Mouse (Mus musculus) forebrain, embryonic 12.5 days (tissue): Measurements from ENCODE around the gene Dagla. TPM values are rescaled to one million over a fixed set of nuclear protein-coding genes. Genes with fewer than 3 reads are reported as not detected.
A peak's percentile ranks its signal among the peaks of the same experiment; 100 is the strongest.

Experiments used
- ATAC-seq: fragments of 200-750 bp; cut with Nextera tagmentation; 2 replicates; pipeline ENCODE4 v1.8.0; 2017; ENCODE audit warnings: moderate TSS enrichment; ENCODE audit not compliant: low FRiP score
- H3K27ac ChIP-seq: fragments of 300-500 bp; sonication (generic); 2 replicates; pipeline ENCODE4 v1.5.1; 2016; ENCODE audit warnings: mild to moderate bottlenecking
- H3K27me3 ChIP-seq: fragments of 300-500 bp; sonication (generic); 2 replicates; pipeline ENCODE4 v1.6.1; 2016; ENCODE audit warnings: mild to moderate bottlenecking
- H3K36me3 ChIP-seq: fragments of 300-500 bp; sonication (generic); replicated peaks from 2 replicates; pipeline ENCODE4 v1.6.1; 2016; ENCODE audit warnings: mild to moderate bottlenecking
- H3K4me1 ChIP-seq: fragments of 300-500 bp; sonication (generic); 2 replicates; pipeline ENCODE4 v1.6.1; 2016
- H3K4me2 ChIP-seq: fragments of 300-500 bp; sonication (generic); 2 replicates; pipeline ENCODE4 v1.6.1; 2016; ENCODE audit warnings: mild to moderate bottlenecking, moderate library complexity
- H3K4me3 ChIP-seq: fragments of 300-500 bp; sonication (generic); replicated peaks from 2 replicates; pipeline ENCODE4 v1.5.1; 2016; ENCODE audit warnings: mild to moderate bottlenecking
- H3K9ac ChIP-seq: fragments of 300-500 bp; sonication (generic); 2 replicates; pipeline ENCODE4 v1.6.1; 2016; ENCODE audit warnings: mild to moderate bottlenecking
- H3K9me3 ChIP-seq: fragments of 300-500 bp; sonication (generic); 2 replicates; pipeline ENCODE4 v1.6.1; 2016
- WGBS: fragments of 180-500 bp; shearing (Covaris S2); methylation state at CpG from one replicate; pipeline ENCODE4 v1.1.7; 2016; 5-methylcytosine and 5-hydroxymethylcytosine counted together
- polyA plus RNA-seq: library from polyadenylated mRNA; unstranded; fragments of >200 nt; fragmentation: Nextera tagmentation; extraction: Ambion mirVana; gene quantifications from 2 replicates; pipeline ENCODE4 v1.2.1, GENCODE M21; 2016

The Dagla gene
- polyA plus RNA-seq, 1 experiment from 2014 or later, result 3.6 TPM

GRCm38 (mm10) chr19:10290153-10290945 is 14.3 kb downstream of the Dagla start:
- no peaks in the 10 kb centered on the region for H3K9me3 ChIP-seq
- ATAC-seq, result no peak
- no peak overlapping the region for H3K27ac ChIP-seq
- no peaks in the 10 kb centered on the region for H3K36me3 ChIP-seq
- no peak overlapping the region for H3K4me3 ChIP-seq
- H3K4me1 ChIP-seq, result peaks cover 13% of the 10 kb centered on the region
- WGBS, result 76% methylated on average over 16 of the region's 16 CpGs
- no peak overlapping the region for H3K9ac ChIP-seq
- H3K27me3 ChIP-seq, result 0 out of 2 replicates have a peak, but pooled peaks cover under 1% of the 10 kb centered on the region
- H3K4me2 ChIP-seq, result no peak overlapping the region

GRCm38 (mm10) chr19:10289609-10290150 is 15.0 kb downstream of the Dagla start:
- Histone ChIP-seq H3K9ac (no peak overlapping the region), H3K27me3 (no peaks in the 10 kb centered on the region), H3K36me3 (no peaks in the 10 kb centered on the region), H3K4me1 (peaks cover 6% of the 10 kb centered on the region), H3K4me3 (no peak overlapping the region), H3K27ac (no peak overlapping the region), H3K9me3 (no peaks in the 10 kb centered on the region), H3K4me2 (no peak overlapping the region)
- WGBS, result 87% methylated on average over 4 of the region's 4 CpGs
- ATAC-seq, result no peak

GRCm38 (mm10) chr19:10288125-10289040 is 16.3 kb downstream of the Dagla start:
- Histone ChIP-seq H3K4me2 (no peak overlapping the region), H3K36me3 (no peaks in the 10 kb centered on the region), H3K4me3 (no peak overlapping the region), H3K9ac (no peak overlapping the region), H3K27ac (no peak overlapping the region), H3K9me3 (no peaks in the 10 kb centered on the region), H3K4me1 (no peaks in the 10 kb centered on the region), H3K27me3 (no peaks in the 10 kb centered on the region)
- ATAC-seq, result no peak
- WGBS, result 91% methylated on average over 8 of the region's 8 CpGs

- Histone ChIP-seq H3K4me1 (no peaks in the 10 kb centered on the region), H3K27me3 (no peaks in the 10 kb centered on the region), H3K27ac (no peak overlapping the region), H3K36me3 (no peaks in the 10 kb centered on the region), H3K9me3 (no peaks in the 10 kb centered on the region), H3K4me3 (no peak overlapping the region), H3K4me2 (no peak overlapping the region), H3K9ac (no peak overlapping the region)
- WGBS, result 87% methylated on average over 10 of the region's 10 CpGs
- no peak for ATAC-seq
Observed at GRCm38 (mm10) chr19:10286458-10286872, 18.2 kb downstream of the Dagla start.

- Histone ChIP-seq H3K27me3 (peaks cover 21% of the 10 kb centered on the region), H3K9ac (no peak overlapping the region), H3K4me2 (no peak overlapping the region), H3K4me1 (peaks cover 28% of the 10 kb centered on the region), H3K4me3 (no peak overlapping the region), H3K36me3 (no peaks in the 10 kb centered on the region), H3K27ac (no peak overlapping the region), H3K9me3 (no peaks in the 10 kb centered on the region)
- ATAC-seq, result no peak
- 84% methylated on average over 14 of the region's 14 CpGs for WGBS
Observed at GRCm38 (mm10) chr19:10280771-10281540, 23.7 kb downstream of the Dagla start.

GRCm38 (mm10) chr19:10279668-10280067 is 25.0 kb downstream of the Dagla start:
- peaks cover 27% of the 10 kb centered on the region for H3K27me3 ChIP-seq
- ATAC-seq, result no peak

GRCm38 (mm10) chr19:10278669-10279324 is 25.9 kb downstream of the Dagla start:
- H3K27me3 ChIP-seq, result peaks cover 27% of the 10 kb centered on the region
- H3K4me1 ChIP-seq, result peaks cover 34% of the 10 kb centered on the region
- no peaks in the 10 kb centered on the region for H3K9me3 ChIP-seq
- no peak overlapping the region for H3K4me2 ChIP-seq
- H3K9ac ChIP-seq, result no peak overlapping the region
- no peak overlapping the region for H3K4me3 ChIP-seq
- no peaks in the 10 kb centered on the region for H3K36me3 ChIP-seq
- WGBS, result 20% methylated on average over 6 of the region's 6 CpGs
- no peak overlapping the region for H3K27ac ChIP-seq
- peak; percentile 67; the same call in 1 of the 2 replicates for ATAC-seq

More at GRCm38 (mm10) chr19:10279668-10280067, 25.0 kb downstream of the Dagla start:
- Histone ChIP-seq H3K4me1 (peaks cover 28% of the 10 kb centered on the region), H3K4me2 (no peak overlapping the region), H3K9me3 (no peaks in the 10 kb centered on the region), H3K9ac (no peak overlapping the region), H3K27ac (no peak overlapping the region), H3K36me3 (no peaks in the 10 kb centered on the region), H3K4me3 (no peak overlapping the region)
- 89% methylated on average over 9 of the region's 9 CpGs for WGBS

- H3K9ac ChIP-seq, result no peak overlapping the region
- H3K4me1 ChIP-seq, result peaks cover 44% of the 10 kb centered on the region
- peak; percentile 39; the same call in 1 of the 2 replicates for ATAC-seq
- 7% methylated on average over 5 of the region's 5 CpGs for WGBS
- no peak overlapping the region for H3K4me3 ChIP-seq
- peak overlapping the region; percentile 30 for H3K4me2 ChIP-seq
- H3K27ac ChIP-seq, result peak overlapping the region; percentile 71
- peaks cover 27% of the 10 kb centered on the region for H3K27me3 ChIP-seq
- no peaks in the 10 kb centered on the region for H3K9me3 ChIP-seq
- no peaks in the 10 kb centered on the region for H3K36me3 ChIP-seq
Observed at GRCm38 (mm10) chr19:10277759-10278158, 26.9 kb downstream of the Dagla start.

- H3K9ac ChIP-seq, result no peak overlapping the region
- no peak overlapping the region for H3K4me3 ChIP-seq
Observed at GRCm38 (mm10) chr19:10277331-10277730, 27.3 kb downstream of the Dagla start.

GRCm38 (mm10) chr19:10276483-10277144 is 28.1 kb downstream of the Dagla start:
- Histone ChIP-seq H3K27me3 (peaks cover 27% of the 10 kb centered on the region), H3K4me3 (no peak overlapping the region), H3K27ac (0 out of 2 replicates have a peak overlapping the region, but pooled peaks have one; percentile 25), H3K4me2 (0 out of 2 replicates have a peak overlapping the region, but pooled peaks have one; percentile 30), H3K9me3 (no peaks in the 10 kb centered on the region), H3K36me3 (no peaks in the 10 kb centered on the region), H3K4me1 (peaks cover 50% of the 10 kb centered on the region), H3K9ac (no peak overlapping the region)
- no peak for ATAC-seq
- 72% methylated on average over 12 of the region's 12 CpGs for WGBS

More at GRCm38 (mm10) chr19:10277331-10277730, 27.3 kb downstream of the Dagla start:
- peaks cover 49% of the 10 kb centered on the region for H3K4me1 ChIP-seq
- peak; percentile 65 for ATAC-seq
- H3K9me3 ChIP-seq, result no peaks in the 10 kb centered on the region
- H3K27me3 ChIP-seq, result peaks cover 27% of the 10 kb centered on the region
- WGBS, result 2% methylated on average over 17 of the region's 17 CpGs
- peak overlapping the region; percentile 30 for H3K4me2 ChIP-seq
- H3K27ac ChIP-seq, result peak overlapping the region; percentile 71
- H3K36me3 ChIP-seq, result no peaks in the 10 kb centered on the region

- Histone ChIP-seq H3K9ac (no peak overlapping the region), H3K4me1 (peaks cover 49% of the 10 kb centered on the region), H3K4me2 (no peak overlapping the region), H3K36me3 (no peaks in the 10 kb centered on the region), H3K27me3 (peaks cover 19% of the 10 kb centered on the region), H3K4me3 (no peak overlapping the region), H3K27ac (no peak overlapping the region), H3K9me3 (no peaks in the 10 kb centered on the region)
- ATAC-seq, result no peak
- 31% methylated on average over 5 of the region's 5 CpGs for WGBS
Observed at GRCm38 (mm10) chr19:10274056-10274455, 30.6 kb downstream of the Dagla start.
